Mouse (Mus musculus) heart, postnatal 25 days (tissue): ENCODE data around the gene Cops7b. TPM values are rescaled to one million over a fixed set of nuclear protein-coding genes. Genes with fewer than 3 reads are reported as not detected.
"Not testable (repeated sequence)": the region's sequence is repeated elsewhere in the genome, so short reads cannot be mapped to it uniquely, and the experiment has no call there.

ENCODE experiments used
- DNase-seq: peaks from one replicate; pipeline ENCODE4 v3.0.0; 2022; ENCODE audit warnings: low spot score
- intact Hi-C: fragments of 180-260 bp; cut with DNase I; formaldehyde crosslinking; loops from one replicate; pipeline ENCODE4 v1.15.1; 2025
- total RNA-seq, 2 experiments: library from RNA; stranded (reverse); gene quantifications; 2 replicates each; pipeline ENCODE4 v1.2.3; 2021

The Cops7b gene
- 10 to 100 TPM; 10.1 TPM for total RNA-seq

DNA sequence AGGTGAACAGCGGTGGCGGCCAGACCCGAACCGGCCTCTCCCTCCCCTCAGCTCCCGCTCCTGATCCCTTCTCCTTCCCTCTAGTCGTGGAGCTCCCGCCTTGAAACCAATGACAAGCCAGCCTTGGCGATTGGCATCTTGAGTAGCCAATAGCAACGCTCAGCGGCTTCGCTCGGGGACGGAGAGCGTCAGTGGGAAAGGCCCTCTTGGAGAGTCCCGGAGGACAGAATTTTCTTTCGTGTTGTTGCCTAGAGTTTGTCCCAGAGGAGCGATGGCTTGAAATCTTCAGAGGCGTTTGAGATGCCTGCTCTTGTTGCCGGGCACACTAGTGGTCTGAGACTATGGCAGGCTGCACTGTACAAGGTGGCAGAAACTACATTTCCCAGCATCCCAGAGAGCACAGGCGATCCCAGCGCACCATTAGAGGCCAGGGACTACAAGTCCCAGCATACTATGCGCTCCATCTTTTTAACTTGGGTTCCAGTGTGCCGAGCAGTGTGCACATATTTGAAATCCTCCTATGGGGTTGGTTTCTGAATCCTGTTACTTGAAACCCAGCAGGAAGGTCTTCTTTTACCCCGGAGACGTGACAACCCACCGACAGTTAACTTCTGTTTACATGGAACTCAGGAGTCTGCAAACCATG is at the start of gene Cops7b, which contains the start of gene Pde6d:
Gene Cops7b (plus strand): TSS at position 454 of the 646 bp plus-strand sequence.
Gene Pde6d (minus strand): TSS at position 179 of the 646 bp plus-strand sequence.
- intact Hi-C loops = loop anchor here (10.0 kb wide), 1 partner anchor 122 kb away; the partner anchor contains the start of gene Dis3l2
- peak; percentile 96 for DNase-seq

DNA sequence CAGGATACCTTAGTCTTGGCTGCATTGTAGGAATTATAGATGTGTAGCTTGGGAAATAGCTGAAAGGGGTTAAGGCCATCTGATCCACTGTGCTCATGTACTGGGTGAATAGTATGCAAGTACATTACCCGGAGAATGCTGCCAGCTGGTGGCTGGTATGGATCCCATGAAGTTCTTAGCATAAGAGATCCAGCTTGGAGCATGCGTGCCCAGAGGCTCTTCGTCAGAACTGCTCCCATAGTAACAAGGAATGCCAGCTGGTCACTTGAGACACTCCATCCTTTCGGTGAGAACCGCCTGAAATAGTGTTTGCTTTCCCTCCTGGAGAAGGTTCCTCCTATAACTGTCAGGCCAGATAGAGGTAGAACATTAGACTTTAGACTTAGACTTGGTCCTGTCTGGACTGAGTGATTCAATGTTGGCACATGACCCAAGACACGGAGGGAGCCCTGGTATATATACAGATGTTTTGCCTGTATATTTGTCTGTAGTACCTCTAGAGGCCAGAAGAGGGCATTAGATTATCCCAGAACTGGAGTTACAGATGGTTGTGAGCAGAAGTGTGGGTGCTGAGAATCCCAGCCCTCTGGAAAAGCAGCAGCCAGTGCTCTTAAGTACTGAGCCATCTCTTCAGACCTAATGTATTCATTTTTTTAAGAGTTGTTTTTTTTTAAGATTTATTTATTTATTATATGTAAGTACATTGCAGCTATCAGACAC is 49.1 kb upstream of the Cops7b start:
- intact Hi-C loops = loop anchor here (5.0 kb wide), 1 partner anchor 156 kb away; no protein-coding TSS in a partner anchor
- no peak for DNase-seq

- intact Hi-C loops = no loop called here
- DNase-seq = no peak
Measured at GRCm38 (mm10) chr1:86538383-86538782, 44.3 kb upstream of the Cops7b start.

DNA sequence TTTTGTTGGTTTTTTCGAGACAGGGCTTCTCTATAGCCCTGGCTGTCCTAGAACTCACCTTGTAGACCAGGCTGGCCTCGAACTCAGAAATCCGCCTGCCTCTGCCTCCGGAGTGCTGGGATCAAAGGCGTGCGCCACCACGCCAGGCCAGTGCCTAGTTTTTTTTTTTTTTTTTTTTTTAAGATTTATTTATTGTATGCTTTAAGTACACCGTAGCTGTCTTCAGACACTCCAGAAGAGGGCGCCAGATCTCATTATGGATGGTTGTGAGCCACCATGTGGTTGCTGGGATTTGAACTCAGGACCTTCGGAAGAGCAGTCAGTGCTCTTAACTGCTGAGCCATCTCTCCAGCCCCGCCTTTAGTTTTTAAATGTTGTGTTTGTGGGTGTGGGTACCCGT is 43.1 kb upstream of the Cops7b start:
- intact Hi-C loops, DNase-seq: not testable (repeated sequence)

- intact Hi-C loops = no loop called here
- no peak for DNase-seq
Measured at GRCm38 (mm10) chr1:86542584-86542983, 40.1 kb upstream of the Cops7b start.

DNA sequence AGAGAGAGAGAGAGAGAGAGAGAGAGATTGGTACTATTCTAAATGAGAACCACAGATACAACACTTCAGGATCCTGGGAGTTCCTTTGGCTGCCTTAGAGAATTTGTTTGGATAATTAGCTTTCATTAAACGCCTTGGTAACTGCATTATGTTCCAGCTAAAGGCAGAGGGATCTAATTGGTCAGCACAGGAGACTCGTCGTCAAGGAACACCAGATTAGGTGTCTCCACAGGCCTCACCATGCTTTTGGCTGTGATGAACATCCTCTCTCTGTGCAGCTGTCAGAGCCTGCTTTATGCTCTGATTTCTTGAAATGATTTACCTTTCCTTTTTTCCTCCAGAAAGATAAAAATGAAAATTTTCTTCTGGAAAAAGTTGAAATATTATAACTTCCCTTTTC is 35.9 kb upstream of the Cops7b start:
- intact Hi-C loops = no loop called here
- DNase-seq = no peak

- intact Hi-C loops = no loop called here
- DNase-seq = no peak
Measured at GRCm38 (mm10) chr1:86551299-86551698, 31.4 kb upstream of the Cops7b start.

GRCm38 (mm10) chr1:86551877-86552276 is 30.8 kb upstream of the Cops7b start:
- intact Hi-C loops = no loop called here
- DNase-seq = no peak

DNA sequence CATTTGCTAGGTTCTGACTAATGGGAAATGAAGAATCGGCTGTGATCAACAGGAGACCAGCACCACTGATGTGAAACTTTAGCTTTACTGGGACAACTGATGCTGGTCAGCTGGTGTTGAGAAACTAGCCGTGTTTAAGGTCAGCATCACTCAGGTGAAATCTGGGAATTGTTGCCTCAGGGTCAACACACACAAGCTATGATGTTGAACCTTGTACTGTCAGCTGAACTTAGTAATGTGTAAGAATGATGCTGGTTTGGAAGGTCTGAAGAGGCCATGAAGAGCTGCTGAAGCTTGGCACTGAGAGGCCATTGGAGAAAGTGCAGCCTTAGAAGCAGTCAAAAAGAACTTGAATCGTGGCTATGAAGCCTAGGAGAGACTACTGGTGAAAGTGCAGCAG is 27.0 kb upstream of the Cops7b start:
- intact Hi-C loops = no loop called here
- no peak for DNase-seq

- no peak for DNase-seq
- intact Hi-C loops = no loop called here
Measured at GRCm38 (mm10) chr1:86557872-86558271, 24.8 kb upstream of the Cops7b start.

- DNase-seq = no peak
Measured at GRCm38 (mm10) chr1:86559232-86559631, 23.5 kb upstream of the Cops7b start.

DNA sequence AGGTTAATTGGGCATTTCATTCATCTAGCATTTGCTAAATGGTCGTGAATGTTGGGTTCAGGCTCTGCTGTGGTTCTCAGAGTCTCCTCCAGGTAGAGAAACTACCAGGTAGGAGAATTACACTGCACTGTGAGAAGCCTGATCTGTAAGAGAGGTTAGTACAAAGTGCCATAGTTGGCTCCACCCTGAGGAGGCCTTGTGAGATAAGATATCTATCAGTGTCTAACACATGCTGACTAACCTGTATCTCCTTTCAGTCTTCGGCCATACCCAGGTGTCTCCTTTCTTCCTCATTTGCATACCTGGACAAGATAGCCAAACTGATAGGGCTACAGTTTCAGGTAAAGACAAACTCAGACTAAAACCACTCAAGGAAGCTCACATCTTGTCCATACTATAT is 20.0 kb upstream of the Cops7b start:
- intact Hi-C loops = no loop called here
- no peak for DNase-seq

More at GRCm38 (mm10) chr1:86559232-86559631, 23.5 kb upstream of the Cops7b start:
- intact Hi-C loops = no loop called here

DNA sequence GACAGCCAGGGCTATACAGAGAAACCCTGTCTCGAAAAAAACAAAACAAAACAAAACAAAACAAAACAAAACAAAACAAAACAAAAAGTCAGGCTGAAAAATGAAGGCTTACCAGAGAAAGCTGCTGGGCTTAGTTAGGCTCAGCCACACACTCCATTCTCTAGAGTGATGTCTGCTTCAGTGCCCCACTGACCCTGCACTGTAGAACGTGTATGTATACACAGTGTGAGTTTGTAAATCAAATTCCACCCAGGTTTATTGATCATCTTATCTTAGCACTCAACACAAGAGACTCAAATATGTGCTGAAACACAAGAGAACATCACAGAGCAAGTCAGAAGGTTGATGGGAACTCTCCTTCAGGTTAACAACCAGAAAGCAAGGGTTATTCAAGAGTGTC is 14.3 kb upstream of the Cops7b start:
- intact Hi-C loops = no loop called here
- no peak for DNase-seq

GRCm38 (mm10) chr1:86569292-86569860 is 13.3 kb upstream of the Cops7b start:
- intact Hi-C loops = no loop called here
- no peak for DNase-seq

GRCm38 (mm10) chr1:86571381-86571780 is 11.3 kb upstream of the Cops7b start:
- intact Hi-C loops = no loop called here
- DNase-seq = no peak

DNA sequence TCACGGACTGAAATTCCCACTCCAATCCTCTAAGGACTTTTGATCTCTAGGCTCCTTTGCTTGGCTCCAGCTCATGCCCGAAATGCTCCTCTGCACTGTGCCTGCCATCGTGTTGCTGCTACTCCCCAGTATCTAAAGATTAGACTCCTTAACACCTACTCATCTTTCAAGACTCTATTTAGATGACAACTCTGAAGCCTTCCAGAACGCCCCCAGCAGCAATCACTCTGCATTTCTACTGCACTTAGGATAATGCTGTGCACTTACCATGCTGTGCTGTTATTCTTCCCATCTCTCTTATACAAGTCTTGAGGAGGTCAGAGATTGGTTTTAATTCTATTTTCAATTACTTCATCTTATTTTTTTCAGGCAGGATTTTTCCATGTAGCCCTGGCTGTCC is 10.8 kb upstream of the Cops7b start:
- no peak for DNase-seq
- intact Hi-C loops = no loop called here

- intact Hi-C loops = loop anchor here (10.0 kb wide), 1 partner anchor 124 kb away; the partner anchor contains the start of gene Dis3l2
- DNase-seq = no peak
Measured at GRCm38 (mm10) chr1:86580426-86580825, 2.3 kb upstream of the Cops7b start.

DNA sequence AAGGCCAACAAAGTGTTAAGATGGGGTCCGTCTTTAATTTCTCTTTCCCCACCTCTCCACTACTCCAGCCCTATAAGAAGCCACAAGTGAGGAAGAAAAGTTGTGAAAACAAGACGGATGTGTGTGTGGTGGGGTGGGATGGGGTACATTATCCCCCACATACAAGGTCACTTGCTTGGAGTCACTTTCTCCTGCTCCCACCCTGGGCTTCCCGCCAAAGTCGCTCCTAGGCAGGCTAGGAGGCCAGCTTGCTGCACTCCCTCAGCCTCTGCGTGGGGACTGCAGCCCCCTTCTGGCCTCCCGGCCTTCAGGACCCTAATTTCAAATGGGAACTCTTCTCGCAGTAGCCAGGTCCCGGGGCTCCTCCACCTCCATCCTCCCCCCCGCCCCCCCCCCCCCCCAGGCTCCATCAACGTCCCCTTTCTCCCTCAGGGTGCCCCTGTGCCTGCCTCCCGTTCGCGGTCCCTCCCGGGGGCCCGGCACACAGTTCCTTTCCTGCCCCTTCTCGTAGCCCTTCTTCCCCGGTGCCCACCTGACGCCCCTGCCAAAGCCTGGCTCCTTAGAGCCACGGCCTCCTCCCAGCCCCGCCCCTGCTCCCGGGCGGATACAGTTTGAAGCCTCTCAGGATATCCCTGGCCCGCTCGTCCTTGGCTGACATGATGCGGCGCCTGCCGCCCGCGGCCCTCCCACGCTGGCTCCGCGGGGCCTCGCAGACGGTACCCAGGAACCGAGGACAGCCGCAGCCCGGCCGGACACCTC is 833 bp upstream of the Cops7b start:
- intact Hi-C loops = loop anchor here (10.0 kb wide), 1 partner anchor 123 kb away; the partner anchor contains the start of gene Dis3l2
- DNase-seq = no peak

- intact Hi-C loops = loop anchor here (10.0 kb wide), 1 partner anchor 121 kb away; the partner anchor contains the start of gene Dis3l2
- no peak for DNase-seq
Measured at GRCm38 (mm10) chr1:86583709-86584108, 1.0 kb downstream of the Cops7b start.

DNA sequence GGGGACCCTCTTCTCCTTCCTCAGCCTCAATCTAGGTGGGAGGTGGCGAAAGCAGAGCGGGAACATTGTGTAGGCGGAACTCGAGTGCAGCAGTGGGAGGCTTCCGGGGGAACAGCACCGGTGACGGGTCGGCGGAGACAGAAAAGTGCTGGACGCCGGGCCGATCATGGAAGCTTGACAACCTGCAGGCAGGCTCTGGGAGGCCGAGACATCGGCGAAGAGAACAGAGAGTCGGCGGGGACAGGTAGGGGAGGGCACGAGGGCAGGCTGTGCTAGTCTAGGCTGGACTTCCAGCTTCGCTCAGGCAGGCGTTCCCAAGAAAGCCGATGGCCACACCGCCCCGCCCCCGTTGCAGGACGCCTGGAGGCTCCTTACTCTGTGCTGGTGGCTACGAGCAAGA is 4.3 kb downstream of the Cops7b start:
- intact Hi-C loops = loop anchor here (10.0 kb wide), 1 partner anchor 118 kb away; the partner anchor contains the start of gene Dis3l2
- peak; percentile 49 for DNase-seq
